Mouse (Mus musculus): ENCODE data around the gene Eef1b2. TPM values are rescaled to one million over a fixed set of nuclear protein-coding genes. Genes with fewer than 3 reads are reported as not detected.
"Not testable (repeated sequence)": the region's sequence is repeated elsewhere in the genome, so short reads cannot be mapped to it uniquely, and the experiment has no call there.

The Eef1b2 gene
- 462 and 473 TPM in 2 replicates for polyA plus RNA-seq (2015; fragmentation: Nextera tagmentation; extraction: Ambion mirVana)

GRCm38 (mm10) chr1:63176604-63177421 is at the start of gene Eef1b2, which contains the start of gene Ndufs1:
Eef1b2 (plus strand) TSS chr1:63176825.
Ndufs1 (minus strand) TSS chr1:63176833.
- Histone ChIP-seq H3K27ac (peak within 1 kb of the TSS; percentile 81), H3K4me3 (replicated peaks) (peak within 1 kb of the TSS; percentile 87), H3K4me2 (replicated peaks) (peak within 1 kb of the TSS; percentile 74), H3K4me1 (replicated peaks) (peaks cover 32% of the 10 kb centered on the region), H3K27me3 (no peaks in the 10 kb centered on the region), H3K9me3 (no peaks in the 10 kb centered on the region), H3K36me3 (peaks cover 27% of the 10 kb centered on the region), H3K9ac (replicated peaks) (peak within 1 kb of the TSS; percentile 97)
- ATAC-seq, result peak; percentile 87
- under 1% methylated on average over 72 of the region's 72 CpGs for WGBS

GRCm38 (mm10) chr1:63129273-63129672 is 47.4 kb upstream of the Eef1b2 start:
- no peaks in the 10 kb centered on the region for H3K9me3 ChIP-seq
- H3K4me1 ChIP-seq (replicated peaks), result no peaks in the 10 kb centered on the region
- 0 out of 2 replicates have a peak, but pooled peaks cover 7% of the 10 kb centered on the region for H3K36me3 ChIP-seq
- H3K27ac ChIP-seq, result no peak overlapping the region
- H3K4me2 ChIP-seq (replicated peaks), result no peak overlapping the region; the same call in 1 of the 2 replicates
- H3K4me3 ChIP-seq (replicated peaks), result no peak overlapping the region
- 20% methylated on average over 3 of the region's 3 CpGs for WGBS
- H3K27me3 ChIP-seq, result no peaks in the 10 kb centered on the region
- no peak overlapping the region for H3K9ac ChIP-seq (replicated peaks)
- ATAC-seq, result no peak

DNA sequence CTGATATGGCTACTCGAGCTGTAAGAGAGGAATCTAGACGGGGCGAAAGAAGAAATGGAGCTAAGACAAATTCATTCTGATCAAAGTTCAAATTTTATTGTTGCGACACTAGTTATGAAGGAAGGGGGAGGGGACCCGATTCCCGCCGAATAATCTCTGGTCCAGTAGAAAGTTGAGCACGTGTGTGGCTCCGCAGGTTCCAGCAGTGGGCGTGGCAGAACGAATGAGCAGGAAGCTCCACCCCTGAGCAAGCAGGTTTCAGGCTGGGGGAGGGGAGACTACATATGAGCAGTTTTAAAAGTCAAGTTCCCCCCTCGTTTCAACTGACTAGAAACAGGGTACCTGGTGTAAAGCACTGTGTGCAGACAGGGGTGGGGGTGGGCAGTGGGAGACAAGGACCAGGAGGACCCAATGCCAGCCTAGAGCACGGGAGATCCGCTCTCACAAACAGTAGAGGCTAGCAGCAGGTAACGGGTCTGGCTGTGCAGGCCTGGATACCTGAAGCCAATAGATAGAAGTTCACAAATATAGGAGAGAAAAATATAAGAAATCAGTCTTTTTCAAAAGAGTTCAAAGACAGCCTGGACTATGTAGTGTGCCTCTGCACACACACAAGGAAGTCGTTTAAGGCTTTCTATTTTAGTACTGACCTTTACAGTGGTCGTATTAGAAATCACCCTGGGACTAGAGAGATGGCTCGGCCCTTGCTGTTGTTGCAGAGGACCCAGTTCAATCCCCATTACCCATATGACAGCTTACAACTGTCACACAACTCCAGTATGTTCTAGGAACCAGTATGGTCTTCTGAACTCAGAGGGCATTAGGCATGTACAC is 46.6 kb upstream of the Eef1b2 start:
- Histone ChIP-seq H3K4me1 (replicated peaks) (no peaks in the 10 kb centered on the region), H3K4me3 (replicated peaks) (peak overlapping the region; percentile 13), H3K36me3 (0 out of 2 replicates have a peak, but pooled peaks cover 7% of the 10 kb centered on the region), H3K27ac (no peak overlapping the region), H3K27me3 (no peaks in the 10 kb centered on the region), H3K9ac (replicated peaks) (no peak overlapping the region), H3K9me3 (no peaks in the 10 kb centered on the region), H3K4me2 (replicated peaks) (peak overlapping the region; percentile 48)
- WGBS, result 22% methylated on average over 18 of the region's 18 CpGs
- ATAC-seq, result peak; percentile 72

DNA sequence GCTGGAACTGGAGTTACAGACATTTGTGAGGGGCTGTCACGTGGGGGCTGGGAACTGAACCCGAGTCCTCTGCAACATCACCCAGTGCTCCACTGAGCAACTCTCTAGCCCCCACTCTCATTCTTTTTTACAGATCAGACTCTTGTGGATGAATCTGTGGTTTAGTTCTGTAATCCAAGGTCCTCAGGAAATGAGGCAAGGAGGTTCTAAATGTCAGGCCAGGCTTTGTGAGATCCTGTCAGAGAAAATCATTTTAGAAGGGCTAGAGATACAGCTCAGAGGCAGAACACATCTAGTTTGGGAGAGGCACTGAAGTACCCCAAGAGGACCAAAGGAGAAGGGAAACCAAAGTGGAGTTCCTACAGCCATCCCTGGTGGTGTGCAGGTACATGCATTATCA is 45.7 kb upstream of the Eef1b2 start:
- ATAC-seq, result no peak
- Histone ChIP-seq H3K36me3 (no peaks in the 10 kb centered on the region), H3K4me2 (replicated peaks) (no peak overlapping the region), H3K27ac (no peak overlapping the region), H3K27me3 (no peaks in the 10 kb centered on the region), H3K9me3 (no peaks in the 10 kb centered on the region), H3K4me3 (replicated peaks) (no peak overlapping the region), H3K4me1 (replicated peaks) (no peaks in the 10 kb centered on the region), H3K9ac (replicated peaks) (no peak overlapping the region)
- 91% methylated on average over 2 of the region's 2 CpGs for WGBS

GRCm38 (mm10) chr1:63131766-63132165 is 44.9 kb upstream of the Eef1b2 start:
- no peak for ATAC-seq
- Histone ChIP-seq H3K9ac (replicated peaks) (no peak overlapping the region), H3K4me3 (replicated peaks) (no peak overlapping the region), H3K9me3 (no peaks in the 10 kb centered on the region), H3K4me1 (replicated peaks) (no peaks in the 10 kb centered on the region), H3K27ac (no peak overlapping the region), H3K36me3 (no peaks in the 10 kb centered on the region), H3K27me3 (no peaks in the 10 kb centered on the region), H3K4me2 (replicated peaks) (no peak overlapping the region)
- WGBS, result 94% methylated on average over 11 of the region's 11 CpGs

GRCm38 (mm10) chr1:63134530-63134929 is 42.1 kb upstream of the Eef1b2 start:
- Histone ChIP-seq H3K4me2 (replicated peaks) (no peak overlapping the region), H3K27ac (no peak overlapping the region), H3K36me3 (peaks cover 12% of the 10 kb centered on the region), H3K9ac (replicated peaks) (no peak overlapping the region), H3K4me3 (replicated peaks) (no peak overlapping the region), H3K9me3 (no peaks in the 10 kb centered on the region), H3K27me3 (no peaks in the 10 kb centered on the region), H3K4me1 (replicated peaks) (no peaks in the 10 kb centered on the region)
- ATAC-seq, result no peak
- WGBS, result 80% methylated on average over 3 of the region's 3 CpGs

- H3K9me3 ChIP-seq, result no peaks in the 10 kb centered on the region
- H3K27ac ChIP-seq, result no peak overlapping the region
- H3K4me1 ChIP-seq (replicated peaks), result no peaks in the 10 kb centered on the region
- no peaks in the 10 kb centered on the region for H3K27me3 ChIP-seq
- peaks cover 39% of the 10 kb centered on the region for H3K36me3 ChIP-seq
- ATAC-seq, result no peak
- no peak overlapping the region for H3K4me2 ChIP-seq (replicated peaks)
- WGBS, result 77% methylated on average over 2 of the region's 2 CpGs
- H3K4me3 ChIP-seq (replicated peaks), result no peak overlapping the region
- H3K9ac ChIP-seq (replicated peaks), result no peak overlapping the region
These were observed 38.7 kb upstream of the Eef1b2 start for GRCm38 (mm10) chr1:63137971-63138370.

- H3K27ac ChIP-seq; H3K4me2 ChIP-seq (replicated peaks); H3K9me3 ChIP-seq; H3K4me3 ChIP-seq (replicated peaks); H3K27me3 ChIP-seq; ATAC-seq; H3K9ac ChIP-seq (replicated peaks); H3K4me1 ChIP-seq (replicated peaks): not testable (repeated sequence)
- peaks cover 44% of the 10 kb centered on the region for H3K36me3 ChIP-seq
- WGBS, result 93% methylated on average over 1 of the region's 1 CpGs
These were observed 38.0 kb upstream of the Eef1b2 start for GRCm38 (mm10) chr1:63138586-63138985.

GRCm38 (mm10) chr1:63140231-63140630 is 36.4 kb upstream of the Eef1b2 start:
- Histone ChIP-seq H3K4me2 (replicated peaks) (no peak overlapping the region), H3K36me3 (peaks cover 59% of the 10 kb centered on the region)

DNA sequence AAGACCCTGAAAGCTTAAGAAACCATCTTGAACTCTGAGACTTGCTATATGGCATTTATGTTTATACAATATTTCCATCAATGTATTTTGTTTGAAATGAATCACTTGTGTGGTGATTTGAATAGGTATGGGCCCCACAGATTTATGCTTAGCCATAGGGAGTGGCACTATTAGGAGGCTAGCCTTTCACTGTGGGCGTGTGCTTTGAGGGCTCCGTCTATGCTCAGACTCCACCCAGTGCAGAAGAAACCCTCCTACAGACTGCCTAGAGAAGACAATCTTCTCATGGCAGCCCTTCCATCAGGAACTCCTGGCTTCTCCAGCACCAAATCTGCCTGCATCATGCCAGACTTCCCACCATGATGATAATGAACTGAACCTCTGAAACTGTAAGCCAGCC is 8.0 kb upstream of the Eef1b2 start:
- ATAC-seq, result no peak
- Histone ChIP-seq H3K9me3 (no peaks in the 10 kb centered on the region), H3K4me2 (replicated peaks) (no peak overlapping the region), H3K9ac (replicated peaks) (no peak overlapping the region), H3K4me1 (replicated peaks) (no peaks in the 10 kb centered on the region), H3K4me3 (replicated peaks) (no peak overlapping the region), H3K36me3 (peaks cover 60% of the 10 kb centered on the region), H3K27ac (no peak overlapping the region), H3K27me3 (no peaks in the 10 kb centered on the region)
- WGBS, result 81% methylated on average over 2 of the region's 2 CpGs

More at GRCm38 (mm10) chr1:63140231-63140630, 36.4 kb upstream of the Eef1b2 start:
- Histone ChIP-seq H3K4me1 (replicated peaks) (no peaks in the 10 kb centered on the region), H3K4me3 (replicated peaks) (no peak overlapping the region), H3K27me3 (no peaks in the 10 kb centered on the region), H3K27ac (no peak overlapping the region), H3K9me3 (no peaks in the 10 kb centered on the region), H3K9ac (replicated peaks) (no peak overlapping the region)
- ATAC-seq, result no peak
- 97% methylated on average over 13 of the region's 13 CpGs for WGBS

DNA sequence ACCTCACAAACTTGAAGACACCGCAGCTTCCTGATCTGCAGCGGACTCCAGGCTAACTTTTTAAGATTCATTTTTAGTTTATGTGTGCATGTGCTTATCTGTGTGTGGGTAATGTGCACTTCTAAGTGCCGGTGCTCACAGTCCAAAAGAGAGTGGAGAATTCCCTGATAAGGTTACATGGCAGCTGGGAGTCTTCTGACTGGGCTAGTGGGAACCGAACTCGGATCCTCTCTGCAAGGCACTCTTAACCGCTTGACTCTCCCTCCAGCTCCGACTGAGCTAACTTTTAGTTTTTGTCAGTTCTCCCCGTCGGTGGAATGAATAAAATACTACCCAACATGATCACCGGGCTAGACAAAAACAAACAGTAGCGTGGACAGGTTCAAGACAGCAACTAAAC is 772 bp upstream of the Eef1b2 start:
- 13% methylated on average over 11 of the region's 11 CpGs for WGBS
- peak overlapping the region; percentile 87 for H3K4me3 ChIP-seq (replicated peaks)

DNA sequence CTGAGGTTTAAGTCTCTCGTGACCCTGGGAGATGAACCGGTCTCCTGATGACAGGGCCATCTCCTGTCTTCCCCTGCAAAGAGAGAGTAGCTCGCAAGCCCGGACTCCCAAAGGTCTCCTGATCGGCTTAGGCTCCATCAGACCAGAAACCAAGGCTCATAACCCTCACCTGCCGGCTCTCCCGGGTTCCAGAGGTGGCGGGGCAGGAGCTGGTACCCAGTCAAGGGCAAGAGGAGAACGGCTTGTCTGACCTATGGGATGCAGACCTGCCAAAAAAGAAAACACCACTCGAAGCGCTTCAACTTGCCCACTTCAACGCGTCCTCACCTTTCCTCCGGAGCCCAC is 394 bp upstream of the Eef1b2 start:
- under 1% methylated on average over 14 of the region's 14 CpGs for WGBS
- Histone ChIP-seq H3K4me1 (replicated peaks) (peaks cover 29% of the 10 kb centered on the region), H3K36me3 (peaks cover 30% of the 10 kb centered on the region), H3K9ac (replicated peaks) (peak overlapping the region; percentile 92), H3K9me3 (no peaks in the 10 kb centered on the region), H3K4me3 (replicated peaks) (peak overlapping the region; percentile 87), H3K27me3 (no peaks in the 10 kb centered on the region), H3K4me2 (replicated peaks) (peak overlapping the region; percentile 74), H3K27ac (peak overlapping the region; percentile 81)
- peak; percentile 51 for ATAC-seq

More for the DNA sequence above, 772 bp upstream of the Eef1b2 start:
- Histone ChIP-seq H3K27ac (peak overlapping the region; percentile 81), H3K27me3 (no peaks in the 10 kb centered on the region), H3K4me2 (replicated peaks) (peak overlapping the region; percentile 74), H3K9me3 (no peaks in the 10 kb centered on the region), H3K9ac (replicated peaks) (peak overlapping the region; percentile 92), H3K36me3 (peaks cover 30% of the 10 kb centered on the region), H3K4me1 (replicated peaks) (peaks cover 29% of the 10 kb centered on the region)
- no peak for ATAC-seq

Measured in midbrain, embryonic 13.5 days (tissue).